In the genomic region with DNA sequence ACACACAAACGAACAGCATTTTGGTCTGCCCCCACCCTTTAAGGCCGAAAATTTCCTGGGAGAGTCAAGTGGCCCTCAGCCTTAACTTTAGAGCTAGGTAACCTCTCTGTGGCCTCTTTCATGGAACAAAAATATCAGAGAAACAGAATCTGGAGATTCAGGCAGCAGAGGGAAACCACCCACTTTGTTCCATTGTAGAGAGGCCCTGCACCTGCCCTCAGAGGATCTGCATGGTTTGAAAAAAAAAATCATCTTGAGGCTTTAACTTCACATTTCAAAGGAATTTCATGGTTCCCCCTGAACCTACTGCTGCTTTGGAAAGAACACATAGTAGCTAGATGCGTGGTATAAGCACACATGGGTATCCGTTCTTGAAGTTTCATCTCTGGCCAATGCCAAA, we compare ENCODE assay signal across 30 mouse cellular contexts.
"Had no signal": no experiment of that assay in that cellular context is flagged by ENCODE, and none has a peak within 500 bp of the region (broad histone marks: within the 10 kb centered on the region; RNA-seq: fewer than 3 reads in every experiment).

No protein-coding gene starts in this region.

- ATAC-seq: hindbrain, embryonic 16.5 days; hindbrain, postnatal 0 days; inflammation-experienced regulatory T-cells, adult 6 months had no signal

- DNase-seq: heart, postnatal 14 days; heart, postnatal 36 days; heart, postnatal 4 days; kidney, adult 11 months; kidney, adult 18-20 months; kidney, adult 2 months; kidney, adult 8-10 months; kidney, adult 9 months; kidney, postnatal 10 days; kidney, postnatal 25 days; kidney, postnatal 36 days; layer of hippocampus, adult 9-11 months; layer of hippocampus, postnatal 36 days had no signal

- H3K4me3 ChIP-seq: layer of hippocampus, adult 2 months had no signal

- H3K27ac ChIP-seq: heart, embryonic 13.5 days; heart, embryonic 15.5 days; hindbrain, embryonic 12.5 days; hindbrain, embryonic 13.5 days; hindbrain, embryonic 14.5 days; hindbrain, embryonic 15.5 days; hindbrain, postnatal 0 days; kidney, embryonic 15.5 days; kidney, postnatal 0 days; layer of hippocampus, adult 2 months; left cerebral cortex, adult 2 months had no signal

- H3K36me3 ChIP-seq: heart, embryonic 10.5 days; heart, embryonic 12.5 days; heart, embryonic 13.5 days; heart, embryonic 15.5 days; hindbrain, embryonic 10.5 days; hindbrain, embryonic 12.5 days; hindbrain, embryonic 13.5 days; hindbrain, embryonic 15.5 days; intestine, embryonic 15.5 days; kidney, embryonic 15.5 days had no signal

- H3K9ac ChIP-seq: hindbrain, embryonic 12.5 days; kidney, embryonic 15.5 days had no signal

- H3K9me3 ChIP-seq: heart, embryonic 10.5 days; heart, embryonic 12.5 days; heart, embryonic 13.5 days; heart, embryonic 15.5 days; hindbrain, embryonic 10.5 days; hindbrain, embryonic 12.5 days; hindbrain, embryonic 13.5 days; hindbrain, embryonic 15.5 days; intestine, embryonic 15.5 days; kidney, embryonic 15.5 days had no signal
